Mouse (Mus musculus) heart, embryonic 11.5 days (tissue): Measurements from ENCODE around the gene Trcg1. TPM values are rescaled to one million over a fixed set of nuclear protein-coding genes. Genes with fewer than 3 reads are reported as not detected.

ENCODE experiments used
- ATAC-seq: fragments of 200-750 bp; cut with Nextera tagmentation; replicated peaks from 2 replicates; pipeline ENCODE4 v1.8.0; 2017; ENCODE audit warnings: moderate library complexity; ENCODE audit not compliant: insufficient number of reproducible peaks, low FRiP score, low TSS enrichment
- H3K27ac ChIP-seq: fragments of 300-500 bp; sonication (generic); 2 replicates; pipeline ENCODE4 v1.5.1; 2014; ENCODE audit warnings: mild to moderate bottlenecking, low read depth, low read length
- H3K27me3 ChIP-seq: fragments of 300-500 bp; sonication (generic); 2 replicates; pipeline ENCODE4 v1.6.1; 2014; ENCODE audit warnings: mild to moderate bottlenecking, low read length, mixed read lengths; ENCODE audit not compliant: control insufficient read depth, insufficient read depth
- H3K36me3 ChIP-seq: fragments of 300-500 bp; sonication (generic); 2 replicates; pipeline ENCODE4 v1.6.1; 2014; ENCODE audit warnings: mild to moderate bottlenecking, low read length, moderate library complexity, mixed read lengths; ENCODE audit not compliant: control insufficient read depth, insufficient read depth
- H3K4me1 ChIP-seq: fragments of 300-500 bp; sonication (generic); 2 replicates; pipeline ENCODE4 v1.6.1; 2014; ENCODE audit warnings: low read length; ENCODE audit not compliant: control insufficient read depth, insufficient read depth
- H3K4me2 ChIP-seq: fragments of 300-500 bp; sonication (generic); 2 replicates; pipeline ENCODE4 v1.6.1; 2014; ENCODE audit warnings: mild to moderate bottlenecking, moderate library complexity
- H3K4me3 ChIP-seq: fragments of 300-500 bp; sonication (generic); 2 replicates; pipeline ENCODE4 v1.5.1; 2014; ENCODE audit warnings: low read depth, low read length
- H3K9ac ChIP-seq: fragments of 300-500 bp; sonication (generic); 2 replicates; pipeline ENCODE4 v1.6.1; 2014; ENCODE audit warnings: mild to moderate bottlenecking, low read depth, low read length, moderate library complexity
- H3K9me3 ChIP-seq: fragments of 300-500 bp; sonication (generic); replicated peaks from 2 replicates; pipeline ENCODE4 v1.6.1; 2016; ENCODE audit warnings: low read length; ENCODE audit not compliant: control insufficient read depth
- WGBS: fragments of 180-500 bp; shearing (Covaris S2); extraction: QIAGEN DNeasy Blood & Tissue Kit; methylation state at CpG from one replicate; pipeline ENCODE4 v1.1.7; 2014; ENCODE audit not compliant: insufficient replicate concordance; 5-methylcytosine and 5-hydroxymethylcytosine counted together
- polyA plus RNA-seq: library from polyadenylated mRNA; unstranded; fragments of >200 nt; fragmentation: Nextera tagmentation; extraction: Ambion mirVana; gene quantifications from 2 replicates; pipeline ENCODE4 v1.2.1, GENCODE M21; 2014

Trcg1 gene
- polyA plus RNA-seq, 1 experiment from 2014 or later = not detected

DNA sequence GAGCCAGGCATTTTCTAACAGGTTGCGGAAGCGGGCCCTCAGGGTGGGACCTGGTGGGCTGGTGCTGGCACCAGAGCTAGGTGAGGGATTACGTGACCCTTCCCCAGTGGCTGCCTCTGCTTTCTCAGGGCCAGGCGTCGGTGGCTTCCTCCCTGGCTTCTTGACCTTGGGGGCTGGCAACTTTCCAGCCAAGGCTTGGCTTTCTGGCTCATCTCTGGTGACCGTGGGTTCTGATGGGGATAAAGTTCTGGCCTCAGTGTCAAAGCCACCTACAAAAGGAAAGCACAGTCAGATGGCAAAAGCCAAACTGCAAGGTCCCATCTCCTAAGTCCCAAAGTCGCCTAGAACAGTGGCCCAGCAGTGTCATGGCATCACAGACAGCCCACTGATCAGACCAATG is 17.7 kb downstream of the Trcg1 start:
- H3K9ac ChIP-seq = no peak overlapping the region
- H3K36me3 ChIP-seq = peaks cover 37% of the 10 kb centered on the region
- no peak overlapping the region for H3K27ac ChIP-seq
- 87% methylated on average over 7 of the region's 7 CpGs for WGBS
- H3K4me2 ChIP-seq = no peak overlapping the region
- no peaks in the 10 kb centered on the region for H3K9me3 ChIP-seq
- no peak overlapping the region for H3K4me3 ChIP-seq
- H3K4me1 ChIP-seq = 0 out of 2 replicates have a peak, but pooled peaks cover 3% of the 10 kb centered on the region
- ATAC-seq = no peak
- H3K27me3 ChIP-seq = no peaks in the 10 kb centered on the region

DNA sequence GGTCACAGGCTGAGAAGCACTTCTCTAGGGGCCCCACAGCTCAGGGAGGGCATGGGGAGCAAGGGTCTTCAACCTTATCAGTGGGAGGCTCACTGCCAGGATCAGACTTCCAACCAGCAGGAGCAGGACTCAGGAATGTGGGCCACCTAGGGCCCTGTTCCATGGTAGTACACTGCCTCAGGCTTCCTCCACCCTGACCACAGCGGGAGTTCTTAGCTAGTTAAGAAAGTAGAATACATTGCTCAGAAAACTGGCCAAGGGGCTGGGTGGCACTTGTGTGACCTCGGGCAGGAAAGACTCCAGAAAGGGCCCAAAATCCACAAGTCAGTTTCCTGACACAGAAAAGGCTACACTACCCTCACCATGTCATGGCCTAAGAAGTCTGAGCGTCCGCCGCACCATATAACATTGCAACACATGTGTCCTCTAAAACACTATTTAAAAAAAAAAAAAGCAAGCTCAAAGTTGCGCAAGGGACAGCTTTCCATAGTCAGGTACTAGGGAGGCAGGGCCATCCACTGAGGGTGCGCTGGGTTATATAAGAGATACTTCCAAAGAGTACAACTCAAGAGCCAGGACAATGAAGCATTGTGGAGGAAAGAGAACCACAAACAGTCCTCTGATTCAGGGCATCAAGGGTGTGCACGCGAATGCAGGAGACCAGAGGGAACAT is 18.6 kb downstream of the Trcg1 start:
- no peak overlapping the region for H3K27ac ChIP-seq
- H3K27me3 ChIP-seq = no peaks in the 10 kb centered on the region
- no peak overlapping the region for H3K9ac ChIP-seq
- H3K36me3 ChIP-seq = peaks cover 35% of the 10 kb centered on the region
- WGBS = 86% methylated on average over 9 of the region's 9 CpGs
- no peak for ATAC-seq
- H3K4me2 ChIP-seq = no peak overlapping the region
- H3K4me1 ChIP-seq = peaks cover 3% of the 10 kb centered on the region; the same call in 1 of the 2 replicates
- H3K4me3 ChIP-seq = no peak overlapping the region
- no peaks in the 10 kb centered on the region for H3K9me3 ChIP-seq

DNA sequence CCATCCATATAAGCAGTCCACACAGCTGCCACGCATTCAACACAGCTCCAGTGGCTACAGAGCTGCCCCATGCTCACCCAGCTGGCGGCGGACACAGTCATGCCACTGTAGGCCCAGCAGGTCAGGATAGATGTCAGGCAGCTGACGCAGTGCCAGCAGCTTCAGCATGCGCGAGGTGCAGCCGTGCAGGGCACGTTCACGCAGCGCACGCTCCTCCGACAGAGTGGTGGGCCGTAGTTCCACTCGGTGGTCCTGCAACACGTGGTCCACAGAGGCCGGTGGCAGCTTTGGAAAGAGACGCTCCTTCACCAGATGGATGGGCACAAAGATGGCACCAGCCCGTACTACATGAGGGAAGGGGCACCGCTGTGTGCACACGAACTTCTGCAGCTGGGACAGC is 20.0 kb downstream of the Trcg1 start:
- ATAC-seq = no peak
- Histone ChIP-seq H3K27ac (no peak overlapping the region), H3K9ac (no peak overlapping the region), H3K9me3 (no peaks in the 10 kb centered on the region), H3K4me3 (no peak overlapping the region), H3K27me3 (no peaks in the 10 kb centered on the region), H3K4me2 (no peak overlapping the region), H3K36me3 (peaks cover 35% of the 10 kb centered on the region), H3K4me1 (peaks cover 11% of the 10 kb centered on the region)
- 93% methylated on average over 20 of the region's 20 CpGs for WGBS

DNA sequence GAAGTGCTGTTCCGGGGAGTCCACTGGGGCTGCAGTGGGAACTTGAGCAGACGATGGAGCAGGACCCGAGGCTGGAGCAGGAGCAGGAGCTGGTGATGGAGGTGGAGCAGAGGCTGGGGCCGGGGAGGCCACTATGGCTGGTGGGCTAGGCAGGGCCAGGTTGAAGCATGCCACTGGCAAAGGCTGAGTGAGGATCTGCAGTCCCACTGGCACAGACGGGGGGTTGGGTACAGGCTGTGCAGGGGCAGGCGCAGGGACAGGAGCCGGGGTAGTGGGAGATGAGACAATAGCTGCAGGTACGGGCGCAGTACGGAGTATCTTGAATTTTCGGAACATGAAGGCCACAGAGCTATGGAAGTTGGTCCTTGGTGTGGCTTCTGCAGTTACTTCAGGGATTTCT is 20.5 kb downstream of the Trcg1 start:
- Histone ChIP-seq H3K27ac (no peak overlapping the region), H3K4me3 (no peak overlapping the region), H3K9ac (no peak overlapping the region), H3K4me1 (peaks cover 11% of the 10 kb centered on the region), H3K36me3 (peaks cover 35% of the 10 kb centered on the region), H3K27me3 (no peaks in the 10 kb centered on the region), H3K4me2 (no peak overlapping the region), H3K9me3 (no peaks in the 10 kb centered on the region)
- 92% methylated on average over 11 of the region's 11 CpGs for WGBS
- no peak for ATAC-seq

DNA sequence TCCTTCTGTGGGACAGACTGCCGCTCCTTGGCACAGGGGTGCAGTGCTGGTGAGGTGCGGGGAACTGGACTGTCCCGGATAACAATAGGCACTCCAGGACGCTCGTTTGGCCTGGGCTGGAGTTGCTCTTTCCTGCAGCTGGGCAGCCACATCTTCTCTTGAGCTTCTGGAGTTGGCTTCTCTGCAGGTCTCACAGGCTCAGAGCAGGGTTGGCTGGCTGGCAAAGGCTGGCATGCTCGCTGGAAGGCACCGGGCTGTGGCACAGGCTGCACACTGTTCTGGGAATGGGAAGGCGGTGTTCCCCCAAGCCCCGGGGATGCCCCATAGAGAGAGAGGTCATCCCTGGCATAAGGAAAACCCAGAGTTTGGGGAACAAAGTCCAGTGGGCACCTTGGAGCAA is 21.3 kb downstream of the Trcg1 start:
- Histone ChIP-seq H3K4me1 (peaks cover 11% of the 10 kb centered on the region), H3K9ac (no peak overlapping the region), H3K27ac (no peak overlapping the region), H3K4me2 (no peak overlapping the region), H3K27me3 (no peaks in the 10 kb centered on the region), H3K9me3 (no peaks in the 10 kb centered on the region), H3K36me3 (peaks cover 31% of the 10 kb centered on the region), H3K4me3 (no peak overlapping the region)
- no peak for ATAC-seq
- 95% methylated on average over 9 of the region's 9 CpGs for WGBS

DNA sequence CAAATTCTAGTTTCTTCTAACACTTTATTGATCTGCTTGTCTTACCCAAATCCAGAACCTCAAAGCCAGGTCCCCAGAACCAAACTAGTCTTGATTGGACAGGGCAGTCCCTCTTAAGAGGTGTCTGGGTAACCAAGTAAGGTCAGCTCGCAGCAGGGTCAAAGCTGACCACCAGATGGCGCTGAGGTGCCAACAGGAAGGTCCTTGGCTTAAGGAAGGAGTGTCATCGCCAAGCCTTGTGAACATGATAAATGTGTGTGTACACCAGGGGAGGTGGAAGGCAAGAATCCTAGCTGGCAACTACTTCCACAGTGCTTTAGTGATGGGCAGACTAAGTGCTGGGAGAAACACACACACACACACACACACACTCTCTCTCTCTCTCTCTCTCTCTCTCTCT is 23.4 kb downstream of the Trcg1 start:
- Histone ChIP-seq H3K36me3 (peaks cover 17% of the 10 kb centered on the region), H3K4me3 (no peak overlapping the region), H3K4me2 (peak overlapping the region; percentile 98; the same call in 1 of the 2 replicates), H3K9ac (no peak overlapping the region), H3K27ac (no peak overlapping the region), H3K4me1 (peaks cover 10% of the 10 kb centered on the region), H3K27me3 (no peaks in the 10 kb centered on the region), H3K9me3 (no peaks in the 10 kb centered on the region)
- 4% methylated on average over 3 of the region's 3 CpGs for WGBS
- ATAC-seq = no peak

DNA sequence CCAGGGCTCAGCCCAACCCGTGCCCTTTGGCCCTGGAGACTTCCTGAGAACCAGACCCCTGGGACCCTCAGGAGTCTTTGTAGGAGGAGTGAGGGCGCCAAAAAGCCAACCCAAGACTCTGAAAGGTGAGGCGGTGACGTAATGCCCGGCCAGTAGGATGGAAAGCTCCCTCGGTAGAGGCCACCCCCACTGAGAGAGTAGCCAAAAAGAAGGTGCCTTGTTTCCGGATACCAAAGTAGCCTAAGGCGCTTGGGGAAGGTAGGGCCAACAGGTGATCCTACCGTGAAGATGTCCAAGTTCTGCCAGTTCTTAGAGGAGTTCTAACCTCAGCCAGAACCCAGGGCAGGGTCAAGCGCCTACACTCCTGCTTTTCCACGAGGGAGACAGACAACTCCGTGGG is 24.6 kb downstream of the Trcg1 start:
- ATAC-seq = no peak
- Histone ChIP-seq H3K4me3 (peak overlapping the region; percentile 87), H3K9ac (peak overlapping the region; percentile 88), H3K9me3 (no peaks in the 10 kb centered on the region), H3K4me1 (peaks cover 15% of the 10 kb centered on the region), H3K27ac (no peak overlapping the region), H3K4me2 (peak overlapping the region; percentile 98), H3K36me3 (peaks cover 17% of the 10 kb centered on the region), H3K27me3 (no peaks in the 10 kb centered on the region)
- 15% methylated on average over 12 of the region's 12 CpGs for WGBS

DNA sequence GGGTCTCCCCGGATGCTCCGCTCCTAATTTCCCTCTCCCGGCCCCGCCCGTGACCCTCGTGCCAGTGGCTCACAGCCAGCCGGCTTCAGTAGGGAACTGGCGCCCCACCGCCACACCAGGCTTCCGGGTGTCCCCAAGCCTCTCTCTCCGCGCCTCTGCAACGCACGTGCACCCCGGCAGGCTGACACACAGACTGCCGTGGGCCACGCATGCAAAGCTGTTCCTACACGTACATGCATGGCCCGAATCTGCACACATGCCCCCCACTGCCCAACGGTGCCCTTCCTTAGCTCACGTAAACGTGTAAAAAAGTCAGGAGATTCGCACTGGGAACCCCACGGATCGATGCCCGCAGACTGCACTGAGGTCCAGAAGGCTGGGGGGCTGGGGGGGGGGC is 25.2 kb downstream of the Trcg1 start:
- peak overlapping the region; percentile 87 for H3K4me3 ChIP-seq
- no peaks in the 10 kb centered on the region for H3K27me3 ChIP-seq
- H3K4me1 ChIP-seq = peaks cover 15% of the 10 kb centered on the region
- H3K9ac ChIP-seq = peak overlapping the region; percentile 88
- H3K9me3 ChIP-seq = no peaks in the 10 kb centered on the region
- peak overlapping the region; percentile 79; the same call in 1 of the 2 replicates for H3K27ac ChIP-seq
- under 1% methylated on average over 26 of the region's 26 CpGs for WGBS
- no peak for ATAC-seq
- H3K4me2 ChIP-seq = peak overlapping the region; percentile 98
- peaks cover 14% of the 10 kb centered on the region for H3K36me3 ChIP-seq
